Mouse (Mus musculus): Measurements from ENCODE around the gene Egfem1. TPM values are rescaled to one million over a fixed set of nuclear protein-coding genes. Genes with fewer than 3 reads are reported as not detected.

Egfem1 gene
- polyA plus RNA-seq, 1 experiment: not detected

GRCm38 (mm10) chr3:29525298-29525962 lies 443.6 kb downstream of the Egfem1 start:
- H3K4me3 ChIP-seq (replicated peaks; ENCODE audit: control insufficient read depth, low read depth, low read length): no peak overlapping the region
- H3K27ac ChIP-seq (ENCODE audit: control insufficient read depth, insufficient read depth, low read depth, low read length, poor library complexity): no peak overlapping the region
- no peaks in the 10 kb centered on the region for H3K4me1 ChIP-seq (ENCODE audit: control insufficient read depth, insufficient read depth, low read length)
- 85% methylated on average over 11 of the region's 11 CpGs for WGBS
- TF ChIP-seq POLR2A (IDR thresholded peaks at IDR 0.05; ENCODE audit: borderline replicate concordance, control insufficient read depth, low read depth, low read length) (no peak), CTCF (IDR thresholded peaks at IDR 0.05; ENCODE audit: control insufficient read depth, insufficient read depth, low read length) (no peak)

GRCm38 (mm10) chr3:29525963-29526301 lies 444.1 kb downstream of the Egfem1 start:
- H3K4me3 ChIP-seq (replicated peaks; ENCODE audit: control insufficient read depth, low read depth, low read length): no peak overlapping the region
- no peaks in the 10 kb centered on the region for H3K4me1 ChIP-seq (ENCODE audit: control insufficient read depth, insufficient read depth, low read length)
- H3K27ac ChIP-seq (ENCODE audit: control insufficient read depth, insufficient read depth, low read depth, low read length, poor library complexity): no peak overlapping the region
- TF ChIP-seq CTCF (IDR thresholded peaks at IDR 0.05; ENCODE audit: control insufficient read depth, insufficient read depth, low read length): no peak
- no peak for TF ChIP-seq POLR2A (IDR thresholded peaks at IDR 0.05; ENCODE audit: borderline replicate concordance, control insufficient read depth, low read depth, low read length)
- WGBS: 86% methylated on average over 12 of the region's 12 CpGs

GRCm38 (mm10) chr3:29539211-29539610 lies 457.4 kb downstream of the Egfem1 start:
- TF ChIP-seq CTCF (IDR thresholded peaks at IDR 0.05; ENCODE audit: control insufficient read depth, insufficient read depth, low read length): no peak
- no peak for TF ChIP-seq POLR2A (IDR thresholded peaks at IDR 0.05; ENCODE audit: borderline replicate concordance, control insufficient read depth, low read depth, low read length)
- 45% methylated on average over 2 of the region's 2 CpGs for WGBS
- Histone ChIP-seq H3K4me3 (replicated peaks; ENCODE audit: control insufficient read depth, low read depth, low read length) (no peak overlapping the region), H3K27ac (ENCODE audit: control insufficient read depth, insufficient read depth, low read depth, low read length, poor library complexity) (no peak overlapping the region), H3K4me1 (ENCODE audit: control insufficient read depth, insufficient read depth, low read length) (no peaks in the 10 kb centered on the region)

- TF ChIP-seq CTCF (IDR thresholded peaks at IDR 0.05; ENCODE audit: control insufficient read depth, insufficient read depth, low read length) (no peak), POLR2A (IDR thresholded peaks at IDR 0.05; ENCODE audit: borderline replicate concordance, control insufficient read depth, low read depth, low read length) (no peak)
- H3K4me3 ChIP-seq (replicated peaks; ENCODE audit: control insufficient read depth, low read depth, low read length): no peak overlapping the region
- H3K27ac ChIP-seq (ENCODE audit: control insufficient read depth, insufficient read depth, low read depth, low read length, poor library complexity): no peak overlapping the region
- no peaks in the 10 kb centered on the region for H3K4me1 ChIP-seq (ENCODE audit: control insufficient read depth, insufficient read depth, low read length)
- WGBS: 14% methylated on average over 1 of the region's 1 CpGs
Observed at GRCm38 (mm10) chr3:29539902-29540301, 458.1 kb downstream of the Egfem1 start.

- TF ChIP-seq POLR2A (IDR thresholded peaks at IDR 0.05; ENCODE audit: borderline replicate concordance, control insufficient read depth, low read depth, low read length) (no peak), CTCF (IDR thresholded peaks at IDR 0.05; ENCODE audit: control insufficient read depth, insufficient read depth, low read length) (no peak)
- Histone ChIP-seq H3K4me1 (ENCODE audit: control insufficient read depth, insufficient read depth, low read length) (no peaks in the 10 kb centered on the region), H3K4me3 (replicated peaks; ENCODE audit: control insufficient read depth, low read depth, low read length) (no peak overlapping the region), H3K27ac (ENCODE audit: control insufficient read depth, insufficient read depth, low read depth, low read length, poor library complexity) (no peak overlapping the region)
- 67% methylated on average over 1 of the region's 1 CpGs for WGBS
Observed at GRCm38 (mm10) chr3:29541477-29542079, 459.8 kb downstream of the Egfem1 start.

- Histone ChIP-seq H3K27ac (ENCODE audit: control insufficient read depth, insufficient read depth, low read depth, low read length, poor library complexity) (no peak overlapping the region), H3K4me3 (replicated peaks; ENCODE audit: control insufficient read depth, low read depth, low read length) (no peak overlapping the region), H3K4me1 (ENCODE audit: control insufficient read depth, insufficient read depth, low read length) (no peaks in the 10 kb centered on the region)
- TF ChIP-seq CTCF (IDR thresholded peaks at IDR 0.05; ENCODE audit: control insufficient read depth, insufficient read depth, low read length): no peak
- no peak for TF ChIP-seq POLR2A (IDR thresholded peaks at IDR 0.05; ENCODE audit: borderline replicate concordance, control insufficient read depth, low read depth, low read length)
- 71% methylated on average over 1 of the region's 1 CpGs for WGBS
Observed at GRCm38 (mm10) chr3:29544056-29544455, 462.2 kb downstream of the Egfem1 start.

GRCm38 (mm10) chr3:29563171-29563570 lies 481.3 kb downstream of the Egfem1 start:
- 83% methylated on average over 1 of the region's 1 CpGs for WGBS
- TF ChIP-seq CTCF (IDR thresholded peaks at IDR 0.05; ENCODE audit: control insufficient read depth, insufficient read depth, low read length) (no peak), POLR2A (IDR thresholded peaks at IDR 0.05; ENCODE audit: borderline replicate concordance, control insufficient read depth, low read depth, low read length) (no peak)

GRCm38 (mm10) chr3:29578055-29578860 lies 496.4 kb downstream of the Egfem1 start:
- no peaks in the 10 kb centered on the region for H3K4me1 ChIP-seq (ENCODE audit: control insufficient read depth, insufficient read depth, low read length)
- WGBS: 69% methylated on average over 5 of the region's 5 CpGs
- no peak for TF ChIP-seq POLR2A (IDR thresholded peaks at IDR 0.05; ENCODE audit: borderline replicate concordance, control insufficient read depth, low read depth, low read length)
- no peak for TF ChIP-seq CTCF (IDR thresholded peaks at IDR 0.05; ENCODE audit: control insufficient read depth, insufficient read depth, low read length)
- no peak overlapping the region for H3K27ac ChIP-seq (ENCODE audit: control insufficient read depth, insufficient read depth, low read depth, low read length, poor library complexity)
- no peak overlapping the region for H3K4me3 ChIP-seq (replicated peaks; ENCODE audit: control insufficient read depth, low read depth, low read length)

More at GRCm38 (mm10) chr3:29563171-29563570, 481.3 kb downstream of the Egfem1 start:
- Histone ChIP-seq H3K27ac (ENCODE audit: control insufficient read depth, insufficient read depth, low read depth, low read length, poor library complexity) (no peak overlapping the region), H3K4me1 (ENCODE audit: control insufficient read depth, insufficient read depth, low read length) (no peaks in the 10 kb centered on the region), H3K4me3 (replicated peaks; ENCODE audit: control insufficient read depth, low read depth, low read length) (no peak overlapping the region)
